Mouse (Mus musculus) stomach, postnatal 0 days (tissue): ENCODE data around the gene Togaram1. TPM values are rescaled to one million over a fixed set of nuclear protein-coding genes. Genes with fewer than 3 reads are reported as not detected.
A peak's percentile ranks its signal among the peaks of the same experiment; 100 is the strongest.

Experiments used
- ATAC-seq: fragments of 200-750 bp; cut with Nextera tagmentation; 2 replicates; pipeline ENCODE4 v1.8.0; 2017; ENCODE audit not compliant: low FRiP score, low TSS enrichment
- DNase-seq: peaks from one replicate; pipeline ENCODE4 v3.0.0-alpha.2; 2016; ENCODE audit warnings: low spot score
- H3K27ac ChIP-seq: fragments of 300-500 bp; sonication (generic); replicated peaks from 2 replicates; pipeline ENCODE4 v1.5.1; 2014; ENCODE audit warnings: mild to moderate bottlenecking, control low read depth
- H3K27me3 ChIP-seq: fragments of 300-500 bp; sonication (generic); 2 replicates; pipeline ENCODE4 v1.6.1; 2014; ENCODE audit warnings: low read length; ENCODE audit not compliant: control insufficient read depth, insufficient read depth
- H3K36me3 ChIP-seq: fragments of 300-500 bp; sonication (generic); 2 replicates; pipeline ENCODE4 v1.6.1; 2014; ENCODE audit warnings: low read length, mixed read lengths; ENCODE audit not compliant: control insufficient read depth, insufficient read depth
- H3K4me1 ChIP-seq: fragments of 300-500 bp; sonication (generic); replicated peaks from 2 replicates; pipeline ENCODE4 v1.6.1; 2014; ENCODE audit warnings: antibody characterized with exemption; ENCODE audit not compliant: control insufficient read depth, insufficient read depth
- H3K4me2 ChIP-seq: fragments of 300-500 bp; sonication (generic); replicated peaks from 2 replicates; pipeline ENCODE4 v1.6.1; 2014; ENCODE audit warnings: low read depth, mild to moderate bottlenecking, control low read depth, moderate library complexity
- H3K4me3 ChIP-seq: fragments of 300-500 bp; sonication (generic); 2 replicates; pipeline ENCODE4 v1.5.1; 2014; ENCODE audit warnings: low read depth, low read length, control low read depth
- H3K9ac ChIP-seq: fragments of 300-500 bp; sonication (generic); 2 replicates; pipeline ENCODE4 v1.6.1; 2014; ENCODE audit warnings: mild to moderate bottlenecking, low read length, control low read depth, mixed read lengths
- H3K9me3 ChIP-seq: fragments of 300-500 bp; sonication (generic); 2 replicates; pipeline ENCODE4 v1.6.1; 2016; ENCODE audit warnings: low read length; ENCODE audit not compliant: control insufficient read depth
- CTCF ChIP-seq: IDR thresholded peaks from 2 replicates; pipeline ENCODE4 v1.5.1; 2016; ENCODE audit warnings: antibody characterized with exemption, low read depth, mild to moderate bottlenecking, moderate library complexity
- EP300 ChIP-seq: optimal IDR thresholded peaks from 2 replicates; pipeline ENCODE3; 2016; ENCODE audit warnings: antibody characterized with exemption
- WGBS: fragments of 180-500 bp; shearing (Covaris S2); extraction: QIAGEN DNeasy Blood & Tissue Kit; methylation state at CpG from one replicate; pipeline ENCODE4 v1.1.7; 2014; 5-methylcytosine and 5-hydroxymethylcytosine counted together
- polyA plus RNA-seq: library from polyadenylated mRNA; unstranded; fragments of >200 nt; fragmentation: Nextera tagmentation; extraction: Ambion mirVana; gene quantifications from 2 replicates; pipeline ENCODE4 v1.2.1, GENCODE M21; 2015

The Togaram1 gene
- polyA plus RNA-seq, 1 experiment from 2014 or later, result 11.3 TPM

GRCm38 (mm10) chr12:65036190-65036870 lies 70.7 kb downstream of the Togaram1 start, which contains the start of gene Prpf39:
Gene Prpf39 (plus strand): TSS chr12:65036333.
- H3K4me2 ChIP-seq, result peak within 1 kb of the TSS; percentile 55
- peak; percentile 96 for ATAC-seq
- H3K27ac ChIP-seq, result peak within 1 kb of the TSS; percentile 92
- peak within 1 kb of the TSS; percentile 93 for H3K4me3 ChIP-seq
- DNase-seq, result peak; percentile 89
- no peaks in the 10 kb centered on the region for H3K9me3 ChIP-seq
- TF ChIP-seq EP300 (no peak), CTCF (no peak)
- no peaks in the 10 kb centered on the region for H3K36me3 ChIP-seq
- H3K27me3 ChIP-seq, result no peaks in the 10 kb centered on the region
- H3K9ac ChIP-seq, result peak within 1 kb of the TSS; percentile 91
- H3K4me1 ChIP-seq, result peaks cover 6% of the 10 kb centered on the region; the same call in 1 of the 2 replicates
- under 1% methylated on average over 55 of the region's 65 CpGs for WGBS

DNA sequence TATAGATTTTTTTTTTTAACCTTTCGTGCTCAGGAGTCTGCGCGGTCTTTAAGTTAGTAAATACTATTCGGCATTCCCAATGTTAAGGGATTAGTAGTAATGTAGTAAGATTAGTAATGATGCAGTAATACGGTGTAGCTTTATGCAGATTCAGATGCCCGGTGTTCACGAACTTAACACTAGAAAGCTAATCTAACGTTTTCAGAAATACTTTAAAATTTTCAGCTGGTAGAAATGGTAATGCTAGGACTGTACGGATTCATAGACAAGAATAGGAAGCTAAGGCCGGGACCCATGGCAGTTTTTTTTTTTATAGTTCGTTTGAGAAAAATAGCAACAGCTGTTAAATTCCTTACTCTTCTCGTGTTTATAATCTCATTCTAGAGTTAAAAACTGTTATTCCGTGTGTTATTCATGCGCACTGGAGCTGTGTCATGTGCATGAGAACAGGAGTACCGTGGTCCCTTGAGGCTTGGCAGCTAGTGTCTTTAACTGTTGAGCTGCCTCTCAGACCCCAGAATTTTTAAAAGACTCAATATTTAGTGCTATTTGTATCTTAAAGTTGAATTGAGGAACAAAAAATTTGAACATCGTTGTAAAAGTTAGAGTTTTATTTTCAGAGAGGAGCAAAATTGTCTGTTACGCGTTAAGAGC lies 71.4 kb downstream of the Togaram1 start:
- DNase-seq, result no peak
- H3K27ac ChIP-seq, result no peak overlapping the region

DNA sequence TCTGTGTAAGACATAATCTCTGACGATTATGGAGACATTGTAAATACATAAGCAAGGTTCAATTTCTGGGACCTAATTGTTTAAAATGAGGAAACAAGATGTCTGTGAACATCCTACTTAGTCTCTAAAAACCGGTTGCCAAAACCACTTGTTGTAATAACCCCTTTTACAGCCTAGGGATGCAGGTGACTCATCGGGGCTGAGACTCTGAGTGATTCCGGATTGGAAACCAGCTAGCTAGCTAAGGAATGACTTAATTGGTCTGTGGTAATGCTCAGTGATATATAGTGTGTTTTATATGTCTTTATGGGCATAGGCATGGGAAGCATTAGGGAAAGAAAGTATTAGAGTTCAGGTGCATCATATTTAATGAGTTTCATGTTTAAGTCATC lies 71.9 kb downstream of the Togaram1 start:
- peaks cover 6% of the 10 kb centered on the region; the same call in 1 of the 2 replicates for H3K4me1 ChIP-seq
- 18% methylated on average over 4 of the region's 4 CpGs for WGBS
- DNase-seq (no peak), ATAC-seq (no peak)
- H3K4me2 ChIP-seq, result peak overlapping the region; percentile 55
- no peak overlapping the region for H3K9ac ChIP-seq
- H3K27me3 ChIP-seq, result no peaks in the 10 kb centered on the region
- no peaks in the 10 kb centered on the region for H3K9me3 ChIP-seq
- H3K36me3 ChIP-seq, result no peaks in the 10 kb centered on the region
- H3K4me3 ChIP-seq, result peak overlapping the region; percentile 93
- TF ChIP-seq CTCF, result no peak
- no peak for TF ChIP-seq EP300
- no peak overlapping the region for H3K27ac ChIP-seq

More for the DNA sequence above, 71.4 kb downstream of the Togaram1 start:
- peak overlapping the region; percentile 91 for H3K9ac ChIP-seq
- WGBS, result 9% methylated on average over 18 of the region's 18 CpGs
- no peak for ATAC-seq
- H3K4me1 ChIP-seq, result peaks cover 6% of the 10 kb centered on the region; the same call in 1 of the 2 replicates
- no peaks in the 10 kb centered on the region for H3K36me3 ChIP-seq
- no peaks in the 10 kb centered on the region for H3K27me3 ChIP-seq
- no peaks in the 10 kb centered on the region for H3K9me3 ChIP-seq
- H3K4me3 ChIP-seq, result peak overlapping the region; percentile 93
- H3K4me2 ChIP-seq, result peak overlapping the region; percentile 55
- TF ChIP-seq CTCF (no peak), EP300 (no peak)

DNA sequence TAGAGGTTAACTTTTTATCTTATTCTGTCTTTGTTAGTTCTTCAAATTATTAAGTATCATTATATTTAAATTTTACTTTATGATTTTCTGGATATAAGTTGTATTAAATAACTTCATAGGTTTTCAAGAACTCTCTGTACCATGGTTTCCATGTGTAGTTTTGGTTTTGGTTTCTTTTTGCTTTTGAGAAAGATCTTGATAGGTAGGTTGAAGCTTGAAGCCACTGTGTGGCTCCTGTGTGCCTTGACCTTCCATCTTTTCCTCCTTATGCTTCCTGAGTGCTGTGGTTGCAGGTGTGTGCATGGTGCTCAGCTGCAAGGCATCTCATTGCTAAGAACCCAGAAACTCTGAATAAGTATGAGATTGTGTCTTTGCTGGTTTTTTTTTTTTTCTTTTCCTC lies 83.2 kb downstream of the Togaram1 start:
- H3K9me3 ChIP-seq, result no peaks in the 10 kb centered on the region
- no peak for DNase-seq
- no peak overlapping the region for H3K9ac ChIP-seq
- TF ChIP-seq CTCF, result no peak
- TF ChIP-seq EP300, result no peak
- no peak overlapping the region for H3K4me2 ChIP-seq
- no peaks in the 10 kb centered on the region for H3K4me1 ChIP-seq
- H3K27ac ChIP-seq, result no peak overlapping the region
- no peaks in the 10 kb centered on the region for H3K27me3 ChIP-seq
- H3K4me3 ChIP-seq, result no peak overlapping the region
- peaks cover 10% of the 10 kb centered on the region; the same call in 1 of the 2 replicates for H3K36me3 ChIP-seq
- no peak for ATAC-seq

DNA sequence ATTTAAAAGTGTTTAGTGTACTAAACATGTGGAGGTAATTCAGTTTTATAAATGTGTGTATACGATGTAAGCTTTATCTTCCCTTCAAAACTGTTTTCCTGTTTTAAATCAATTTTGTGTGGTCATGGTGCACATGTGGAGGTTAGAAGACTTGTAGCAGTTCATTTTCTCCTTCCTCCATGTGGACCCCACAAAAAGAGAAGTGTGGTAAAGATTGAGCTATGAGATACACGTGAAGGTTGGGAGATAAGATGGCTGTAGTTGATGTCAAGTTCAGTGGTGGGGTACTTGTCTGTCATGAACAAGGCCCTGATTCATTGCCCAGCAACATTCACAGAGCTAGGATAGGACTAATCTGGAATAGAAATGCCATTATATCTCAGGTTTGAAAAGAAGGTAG lies 92.6 kb downstream of the Togaram1 start:
- no peak overlapping the region for H3K4me3 ChIP-seq
- DNase-seq (no peak), ATAC-seq (no peak)
- no peak overlapping the region for H3K27ac ChIP-seq
- no peaks in the 10 kb centered on the region for H3K4me1 ChIP-seq
- H3K9me3 ChIP-seq, result no peaks in the 10 kb centered on the region
- no peak for TF ChIP-seq EP300
- TF ChIP-seq CTCF, result no peak
- H3K4me2 ChIP-seq, result no peak overlapping the region
- WGBS, result 76% methylated on average over 2 of the region's 2 CpGs
- no peaks in the 10 kb centered on the region for H3K27me3 ChIP-seq
- 0 out of 2 replicates have a peak, but pooled peaks cover 2% of the 10 kb centered on the region for H3K36me3 ChIP-seq
- H3K9ac ChIP-seq, result no peak overlapping the region

- H3K27ac ChIP-seq, result no peak overlapping the region
- DNase-seq (no peak), ATAC-seq (no peak)
- H3K9ac ChIP-seq, result no peak overlapping the region
- H3K4me2 ChIP-seq, result no peak overlapping the region
- H3K27me3 ChIP-seq, result no peaks in the 10 kb centered on the region
- peaks cover 5% of the 10 kb centered on the region; the same call in 1 of the 2 replicates for H3K36me3 ChIP-seq
- no peak overlapping the region for H3K4me3 ChIP-seq
- TF ChIP-seq CTCF (no peak), EP300 (no peak)
- no peaks in the 10 kb centered on the region for H3K4me1 ChIP-seq
- no peaks in the 10 kb centered on the region for H3K9me3 ChIP-seq
Observed at GRCm38 (mm10) chr12:65061082-65061481, 95.5 kb downstream of the Togaram1 start.
